Comparison of ENCODE assay signal across 9 mouse cellular contexts in genomic region chr5:28269469-28269991, GRCm38 (mm10). TPM values are rescaled to one million over a fixed set of nuclear protein-coding genes. Genes with fewer than 3 reads are reported as not detected.
DNase-seq lines count a peak whose midpoint lies in the region.
"Had no signal": no experiment of that assay in that cellular context is flagged by ENCODE, and none has a peak within 500 bp of the region (broad histone marks: within the 10 kb centered on the region; RNA-seq: fewer than 3 reads in every experiment).

No protein-coding gene starts in this region.

- H3K36me3 ChIP-seq in macrophage (ENCODE audit: inconsistent target), result no peaks in the 10 kb centered on the region
- no peaks in the 10 kb centered on the region for H3K36me3 ChIP-seq in hindbrain, embryonic 10.5 days

- no peaks in the 10 kb centered on the region for H3K27me3 ChIP-seq in hindbrain, embryonic 10.5 days (ENCODE audit: insufficient read depth, poor library complexity, severe bottlenecking)

- DNase-seq in T-cell, adult 2 months (ENCODE audit: low spot score), result peak; percentile 81
- peak; percentile 47 for DNase-seq in liver
- peak; percentile 5 to 32 for DNase-seq in thymus, adult 18-20 months
- no peak for DNase-seq in cerebellum, postnatal 25 days
- DNase-seq in cerebellum, postnatal 10 days, result no peak
- DNase-seq in hindbrain, embryonic 10.5 days (ENCODE audit: low spot score), result no peak
- no peak for DNase-seq in cerebellum, adult 11 months

- peaks cover 6% of the 10 kb centered on the region; the same call in 1 of the 2 replicates for H3K4me1 ChIP-seq in hindbrain, embryonic 10.5 days (replicated peaks)

- no peaks in the 10 kb centered on the region for H3K79me2 ChIP-seq in macrophage (ENCODE audit: inconsistent target)

- H3K4me3 ChIP-seq in macrophage (ENCODE audit: inconsistent target), result no peak overlapping the region
- H3K4me3 ChIP-seq in hindbrain, embryonic 10.5 days, result no peak overlapping the region

- WGBS in macrophage (ENCODE audit: missing documents), result 9% methylated on average over 6 of the region's 6 CpGs
- WGBS in hindbrain, embryonic 10.5 days, result 60% methylated on average over 6 of the region's 6 CpGs

- peak overlapping the region; percentile 37; the same call in 1 of the 2 replicates for H3K27ac ChIP-seq in macrophage
- H3K27ac ChIP-seq in hindbrain, embryonic 10.5 days, result no peak overlapping the region

- no peaks in the 10 kb centered on the region for H3K9me3 ChIP-seq in hindbrain, embryonic 10.5 days

RNA-seq across cellular contexts. Expression of gene Cnpy1, which starts 23.9 kb away (rescaled TPM):
- not detected for total RNA-seq in macrophage (2018; cell fraction: chromatin; rRNA removed)
- total RNA-seq in macrophage (2018; cell fraction: cytosol; rRNA removed), result under 1 TPM in 1 of 26 experiments, not detected in 25; 0.17 TPM
- total RNA-seq in macrophage (2018; cell fraction: nucleus; rRNA removed), result not detected
- polyA plus RNA-seq in macrophage (2018), result not detected in 3 replicates
- polyA plus RNA-seq in hindbrain, embryonic 10.5 days (2016; fragmentation: Nextera tagmentation; extraction: Ambion mirVana), result 46.7 and 69.8 TPM in 2 replicates
- total RNA-seq: gastrocnemius, adult 8-10 months had no signal

RNA-seq across cellular contexts. Expression of gene Rbm33, which starts 47.4 kb away (rescaled TPM):
- 100 to 1,000 TPM in 16 of 26 experiments, 10 to 100 TPM in 10; 55.2 to 227 (median 118) TPM for total RNA-seq in macrophage (2018; cell fraction: chromatin; rRNA removed)
- 10 to 100 TPM; 18.3 to 30.2 (median 24.2) TPM for total RNA-seq in macrophage (2018; cell fraction: cytosol; rRNA removed)
- total RNA-seq in macrophage (2018; cell fraction: nucleus; rRNA removed), result 100 to 1,000 TPM in 5 of 26 experiments, 10 to 100 TPM in 21; 34.9 to 145 (median 75.3) TPM
- polyA plus RNA-seq in macrophage (2018), result 11.7 to 19.9 TPM (median 16.5 TPM) in 3 replicates
- polyA plus RNA-seq in hindbrain, embryonic 10.5 days (2016; fragmentation: Nextera tagmentation; extraction: Ambion mirVana), result 14.5 and 17.3 TPM in 2 replicates

Comparison
In these comparisons a context has a peak if more than half of its experiments do, and no peak if none do; other contexts are left out.
1. DNase-seq: peak in T-cell, adult 2 months (single experiment), liver (single experiment) and thymus, adult 18-20 months (2 of 2); none in cerebellum, postnatal 25 days (0 of 2), cerebellum, postnatal 10 days (0 of 2), hindbrain, embryonic 10.5 days (single experiment) and cerebellum, adult 11 months (single experiment).
2. RNA of gene Cnpy1, which starts 23.9 kb away (polyA plus RNA-seq): 46.7 to 69.8 TPM in hindbrain, embryonic 10.5 days; not detected in macrophage; every median in the first group is over 10 times any median in the second.